Mouse (Mus musculus) olfactory bulb, adult 2 months (tissue): ENCODE results near the gene Tbx1. TPM values are rescaled to one million over a fixed set of nuclear protein-coding genes. Genes with fewer than 3 reads are reported as not detected.

ENCODE experiments used
- H3K27ac ChIP-seq: fragments of 200-500 bp; 2 replicates; pipeline ENCODE4 v1.5.1; 2012; ENCODE audit warnings: low read depth, low read length; ENCODE audit not compliant: insufficient read depth
- H3K4me1 ChIP-seq: fragments of 200-500 bp; 2 replicates; pipeline ENCODE4 v1.6.1; 2012; ENCODE audit warnings: low read length; ENCODE audit not compliant: control insufficient read depth, insufficient read depth
- H3K4me3 ChIP-seq: fragments of 200-500 bp; 2 replicates; pipeline ENCODE4 v1.5.1; 2012; ENCODE audit warnings: mild to moderate bottlenecking, low read depth, low read length, moderate library complexity; ENCODE audit not compliant: insufficient read depth
- CTCF ChIP-seq: fragments of 200-500 bp; IDR thresholded peaks from 2 replicates; pipeline ENCODE4 v1.5.1; 2012; ENCODE audit warnings: low read depth, mild to moderate bottlenecking, low read length, moderate library complexity; ENCODE audit not compliant: insufficient read depth
- POLR2A ChIP-seq: fragments of 200-500 bp; IDR thresholded peaks from 2 replicates; pipeline ENCODE4 v1.6.1; 2012; ENCODE audit warnings: mild to moderate bottlenecking, low read depth, low read length, moderate library complexity; ENCODE audit not compliant: insufficient read depth
- WGBS: fragments of 180-500 bp; shearing (Covaris S2); methylation state at CpG from one replicate; pipeline ENCODE4 v1.1.7; 2018; 5-methylcytosine and 5-hydroxymethylcytosine counted together
- polyA plus RNA-seq: library from polyadenylated mRNA; stranded (reverse); fragments of >200 nt; gene quantifications from 2 replicates; pipeline ENCODE4 v1.2.4, GENCODE M21; 2012; ENCODE audit warnings: low replicate concordance; ENCODE audit not compliant: missing spikeins, insufficient read depth, insufficient read length

Gene Tbx1
- polyA plus RNA-seq, 1 experiment, result not detected

GRCm38 (mm10) chr16:18574196-18574595 is 16.3 kb downstream of the Tbx1 start:
- 87% methylated on average over 8 of the region's 8 CpGs for WGBS

GRCm38 (mm10) chr16:18568599-18568998 is 21.9 kb downstream of the Tbx1 start:
- 81% methylated on average over 7 of the region's 7 CpGs for WGBS
- no peaks in the 10 kb centered on the region for H3K4me1 ChIP-seq
- no peak for TF ChIP-seq POLR2A
- no peak for TF ChIP-seq CTCF
- H3K4me3 ChIP-seq, result no peak overlapping the region
- H3K27ac ChIP-seq, result no peak overlapping the region

More at GRCm38 (mm10) chr16:18574196-18574595, 16.3 kb downstream of the Tbx1 start:
- Histone ChIP-seq H3K4me3 (no peak overlapping the region), H3K27ac (no peak overlapping the region), H3K4me1 (peaks cover 8% of the 10 kb centered on the region)
- TF ChIP-seq POLR2A, result no peak
- TF ChIP-seq CTCF, result no peak

GRCm38 (mm10) chr16:18564472-18564871 is 26.0 kb downstream of the Tbx1 start:
- Histone ChIP-seq H3K27ac (no peak overlapping the region), H3K4me1 (no peaks in the 10 kb centered on the region), H3K4me3 (no peak overlapping the region)
- TF ChIP-seq CTCF, result no peak
- no peak for TF ChIP-seq POLR2A
- WGBS, result 77% methylated on average over 2 of the region's 2 CpGs

- Histone ChIP-seq H3K4me3 (no peak overlapping the region), H3K27ac (no peak overlapping the region), H3K4me1 (no peaks in the 10 kb centered on the region)
- 90% methylated on average over 3 of the region's 3 CpGs for WGBS
- TF ChIP-seq POLR2A (no peak), CTCF (no peak)
Observed at GRCm38 (mm10) chr16:18556461-18556860, 34.0 kb downstream of the Tbx1 start.

- no peak overlapping the region for H3K4me3 ChIP-seq
- no peaks in the 10 kb centered on the region for H3K4me1 ChIP-seq
- TF ChIP-seq POLR2A (no peak), CTCF (no peak)
Observed at GRCm38 (mm10) chr16:18555235-18555935, 35.1 kb downstream of the Tbx1 start.

GRCm38 (mm10) chr16:18554721-18555120 is 35.8 kb downstream of the Tbx1 start:
- no peak overlapping the region for H3K27ac ChIP-seq
- H3K4me3 ChIP-seq, result no peak overlapping the region
- H3K4me1 ChIP-seq, result no peaks in the 10 kb centered on the region
- TF ChIP-seq POLR2A (no peak), CTCF (no peak)
- WGBS, result 87% methylated on average over 2 of the region's 2 CpGs

More at GRCm38 (mm10) chr16:18555235-18555935, 35.1 kb downstream of the Tbx1 start:
- no peak overlapping the region for H3K27ac ChIP-seq
- 86% methylated on average over 17 of the region's 17 CpGs for WGBS

- TF ChIP-seq POLR2A, result no peak
- TF ChIP-seq CTCF, result no peak
- no peak overlapping the region for H3K4me3 ChIP-seq
- 86% methylated on average over 11 of the region's 11 CpGs for WGBS
Observed at GRCm38 (mm10) chr16:18552106-18552710, 38.3 kb downstream of the Tbx1 start.

GRCm38 (mm10) chr16:18551604-18552003 is 38.9 kb downstream of the Tbx1 start:
- Histone ChIP-seq H3K4me3 (no peak overlapping the region), H3K27ac (no peak overlapping the region), H3K4me1 (no peaks in the 10 kb centered on the region; the same call in 1 of the 2 replicates)
- WGBS, result 74% methylated on average over 9 of the region's 9 CpGs
- no peak for TF ChIP-seq POLR2A
- TF ChIP-seq CTCF, result no peak

More at GRCm38 (mm10) chr16:18552106-18552710, 38.3 kb downstream of the Tbx1 start:
- Histone ChIP-seq H3K27ac (no peak overlapping the region), H3K4me1 (no peaks in the 10 kb centered on the region; the same call in 1 of the 2 replicates)

- H3K4me1 ChIP-seq, result peaks cover 5% of the 10 kb centered on the region; the same call in 1 of the 2 replicates
Observed at GRCm38 (mm10) chr16:18547891-18548290, 42.6 kb downstream of the Tbx1 start.

More at GRCm38 (mm10) chr16:18547891-18548290, 42.6 kb downstream of the Tbx1 start:
- 72% methylated on average over 5 of the region's 5 CpGs for WGBS
- TF ChIP-seq CTCF, result no peak
- TF ChIP-seq POLR2A, result no peak
- H3K4me3 ChIP-seq, result no peak overlapping the region
- H3K27ac ChIP-seq, result no peak overlapping the region
